Mouse (Mus musculus) activated CD4-positive, CD25-positive, alpha-beta regulatory T cell (primary cell): Measurements from ENCODE around the gene Prg4. TPM values are rescaled to one million over a fixed set of nuclear protein-coding genes. Genes with fewer than 3 reads are reported as not detected.

Source experiments
- polyA plus RNA-seq, 2 experiments: library from polyadenylated mRNA; unstranded; fragments of 100-300 nt; shearing (Covaris generic); gene quantifications; one replicate each; pipeline ENCODE4 v1.2.1; 2017

Prg4 gene
- 10 to 100 TPM in 1 of 2 experiments, 1 to 10 TPM in 1; 4.4 to 15.0 TPM for polyA plus RNA-seq

GRCm38 (mm10) chr1:150466132-150466531, at the start of gene Prg4:
Gene Prg4 (minus strand): TSS chr1:150466165.

Other genes with a start within 250 kb of the Prg4 start
- not detected for gene Pdc, start 146.7 kb downstream of the Prg4 start, polyA plus RNA-seq
- 100 to 1,000 TPM; 303 to 381 TPM for gene Tpr, start 73.3 kb downstream of the Prg4 start, polyA plus RNA-seq
- 10 to 100 TPM; 17.3 to 22.9 TPM for gene Odr4, start 73.1 kb downstream of the Prg4 start, polyA plus RNA-seq